Mouse (Mus musculus): ENCODE data around the gene Cd160.

Cd160 gene

GRCm38 (mm10) chr3:96769971-96770370 lies 59.2 kb downstream of the Cd160 start:
- in situ Hi-C loops (cut with MboI, MseI) = no loop called here

- in situ Hi-C loops (cut with MboI, MseI) = no loop called here
Observed at GRCm38 (mm10) chr3:96764528-96764927, 64.6 kb downstream of the Cd160 start.

GRCm38 (mm10) chr3:96759695-96760094 lies 69.5 kb downstream of the Cd160 start:
- in situ Hi-C loops (cut with MboI, MseI) = no loop called here

- in situ Hi-C loops (cut with MboI, MseI) = no loop called here
Observed at GRCm38 (mm10) chr3:96757691-96758090, 71.5 kb downstream of the Cd160 start.

- in situ Hi-C loops (cut with MboI, MseI) = no loop called here
Observed at GRCm38 (mm10) chr3:96755935-96756334, 73.2 kb downstream of the Cd160 start.
